Mouse (Mus musculus) CH12.LX (cell line): ENCODE data around the gene Zfp84. TPM values are rescaled to one million over a fixed set of nuclear protein-coding genes. Genes with fewer than 3 reads are reported as not detected.

Source experiments
- DNase-seq: peaks from one replicate; pipeline ENCODE4 v3.0.0-alpha.2; 2013; ENCODE audit errors: extremely low read depth
- H3K27ac ChIP-seq: 2 replicates; pipeline ENCODE4 v1.5.1; 2012; ENCODE audit warnings: low read depth, mild to moderate bottlenecking, control low read depth, moderate library complexity; ENCODE audit not compliant: insufficient read depth
- H3K27me3 ChIP-seq: replicated peaks from 2 replicates; pipeline ENCODE3; 2012; ENCODE audit warnings: inconsistent platforms
- H3K36me3 ChIP-seq, 2 experiments: replicated peaks in 1 of 2; 2 replicates each; pipeline versions ENCODE3 to v1.6.1; 2012; ENCODE audit warnings: inconsistent platforms in 1 of 2, low read length in 1 of 2, mild to moderate bottlenecking in 1 of 2, mixed read lengths in 1 of 2, moderate library complexity in 1 of 2; ENCODE audit not compliant: control insufficient read depth in 1 of 2, insufficient read depth in 1 of 2
- H3K4me1 ChIP-seq, 2 experiments: 2 replicates each; pipeline ENCODE4 v1.6.1; 2012; ENCODE audit warnings: inconsistent platforms in 1 of 2, moderate library complexity in 1 of 2; ENCODE audit not compliant: insufficient read depth in 2 of 2, control insufficient read depth in 1 of 2
- H3K4me2 ChIP-seq: 2 replicates; pipeline ENCODE4 v1.6.1; 2012; ENCODE audit warnings: low read depth, mild to moderate bottlenecking, control low read depth; ENCODE audit not compliant: poor library complexity, insufficient read depth, severe bottlenecking
- H3K4me3 ChIP-seq, 3 experiments: fragments of 150-350 bp in 1 of 3; sonication (generic) in 1 of 3; replicated peaks in 1 of 3; 2 replicates each; pipeline versions ENCODE3 to v1.5.1; 2011 to 2012; ENCODE audit warnings: low read depth in 2 of 3, low read length in 2 of 3, mild to moderate bottlenecking in 2 of 3, moderate library complexity in 2 of 3, control low read depth in 1 of 3, improper control_type of control experiment in 1 of 3, inconsistent platforms in 1 of 3, mixed read lengths in 1 of 3; ENCODE audit not compliant: poor library complexity in 1 of 3
- H3K79me2 ChIP-seq: replicated peaks from 2 replicates; pipeline ENCODE4 v1.6.1; 2012; ENCODE audit warnings: mild to moderate bottlenecking, moderate library complexity; ENCODE audit not compliant: control insufficient read depth, poor library complexity, insufficient read depth, severe bottlenecking; ENCODE audit errors: extremely low read depth
- H3K9ac ChIP-seq: 2 replicates; pipeline ENCODE4 v1.6.1; 2012; ENCODE audit warnings: low read depth, mild to moderate bottlenecking, control low read depth, moderate library complexity; ENCODE audit not compliant: insufficient read depth
- H3K9me3 ChIP-seq: replicated peaks from 2 replicates; pipeline ENCODE3; 2012; ENCODE audit warnings: low read length, inconsistent platforms, mixed read lengths
- BHLHE40 ChIP-seq: IDR thresholded peaks from 2 replicates; pipeline ENCODE4 v1.6.1; 2011; ENCODE audit warnings: mild to moderate bottlenecking, low read depth, low read length, improper control_type of control experiment
- CHD1 ChIP-seq: IDR thresholded peaks from 2 replicates; pipeline ENCODE4 v1.6.1; 2012; ENCODE audit warnings: low read depth, low read length, improper control_type of control experiment, inconsistent platforms
- CHD2 ChIP-seq: IDR thresholded peaks from 2 replicates; pipeline ENCODE4 v1.6.1; 2011; ENCODE audit warnings: low read length, improper control_type of control experiment
- CTCF ChIP-seq, 2 experiments: IDR thresholded peaks in 1 of 2; conservative IDR thresholded peaks in 1 of 2; 2 replicates each; pipeline ENCODE4 v1.5.1; 2011 to 2012; ENCODE audit warnings: low read depth in 2 of 2, low read length in 2 of 2, improper control_type of control experiment in 1 of 2, inconsistent platforms in 1 of 2, mild to moderate bottlenecking in 1 of 2, moderate library complexity in 1 of 2
- ELF1 ChIP-seq: IDR thresholded peaks from 2 replicates; pipeline ENCODE4 v1.6.1; 2014; ENCODE audit warnings: low read depth, mild to moderate bottlenecking, inconsistent platforms, low read length, improper control_type of control experiment
- EP300 ChIP-seq: IDR thresholded peaks from 2 replicates; pipeline ENCODE4 v1.6.1; 2011; ENCODE audit warnings: low read length, improper control_type of control experiment
- ETS1 ChIP-seq: conservative IDR thresholded peaks from 2 replicates; pipeline ENCODE4 v1.6.1; 2012; ENCODE audit warnings: low read depth, mild to moderate bottlenecking, inconsistent platforms, low read length, improper control_type of control experiment, moderate library complexity
- JUN ChIP-seq: IDR thresholded peaks from 2 replicates; pipeline ENCODE4 v1.6.1; 2011; ENCODE audit warnings: low read depth, mild to moderate bottlenecking, low read length, improper control_type of control experiment, moderate library complexity; ENCODE audit not compliant: insufficient read depth
- JUND ChIP-seq: conservative IDR thresholded peaks from 2 replicates; pipeline ENCODE4 v1.6.1; 2011; ENCODE audit warnings: low read depth, low read length, improper control_type of control experiment
- KAT2A ChIP-seq: IDR thresholded peaks from 2 replicates; pipeline ENCODE4 v1.6.1; 2012; ENCODE audit warnings: low read length, improper control_type of control experiment, inconsistent platforms; ENCODE audit not compliant: insufficient replicate concordance
- MAFK ChIP-seq: IDR thresholded peaks from 2 replicates; pipeline ENCODE4 v1.6.1; 2011; ENCODE audit warnings: low read length, improper control_type of control experiment; ENCODE audit not compliant: insufficient replicate concordance
- MAX ChIP-seq: IDR thresholded peaks from 2 replicates; pipeline ENCODE4 v1.6.1; 2011; ENCODE audit warnings: low read length, improper control_type of control experiment
- MAZ ChIP-seq: IDR thresholded peaks from 2 replicates; pipeline ENCODE4 v1.6.1; 2012; ENCODE audit warnings: low read depth, mild to moderate bottlenecking, inconsistent platforms, low read length, improper control_type of control experiment, moderate library complexity
- MEF2A ChIP-seq: IDR thresholded peaks from 2 replicates; pipeline ENCODE4 v1.6.1; 2014; ENCODE audit warnings: low read depth, mild to moderate bottlenecking, inconsistent platforms, low read length, improper control_type of control experiment, borderline replicate concordance
- MXI1 ChIP-seq: IDR thresholded peaks from 2 replicates; pipeline ENCODE4 v1.6.1; 2011; ENCODE audit warnings: mild to moderate bottlenecking, low read depth, low read length, improper control_type of control experiment
- MYC ChIP-seq: IDR thresholded peaks from 2 replicates; pipeline ENCODE4 v1.6.1; 2011; ENCODE audit warnings: low read depth, mild to moderate bottlenecking, improper control_type of control experiment, low read length
- NELFE ChIP-seq: IDR thresholded peaks from 2 replicates; pipeline ENCODE4 v1.6.1; 2011; ENCODE audit warnings: low read depth, low read length, improper control_type of control experiment
- PAX5 ChIP-seq: IDR thresholded peaks from 2 replicates; pipeline ENCODE4 v1.6.1; 2012; ENCODE audit warnings: low read length, inconsistent platforms, mixed read lengths
- POLR2A ChIP-seq: IDR thresholded peaks from 2 replicates; pipeline ENCODE4 v1.6.1; 2011; ENCODE audit warnings: low read depth, mild to moderate bottlenecking, improper control_type of control experiment, low read length
- POLR2AphosphoS2 ChIP-seq: IDR thresholded peaks from 2 replicates; pipeline ENCODE4 v1.6.1; 2011; ENCODE audit warnings: low read depth, low read length, improper control_type of control experiment
- RAD21 ChIP-seq: IDR thresholded peaks from 2 replicates; pipeline ENCODE4 v1.6.1; 2011; ENCODE audit warnings: low read depth, mild to moderate bottlenecking, low read length, improper control_type of control experiment, moderate library complexity
- RCOR1 ChIP-seq: conservative IDR thresholded peaks from 2 replicates; pipeline ENCODE4 v1.6.1; 2012; ENCODE audit warnings: low read depth, mild to moderate bottlenecking, inconsistent platforms, low read length, improper control_type of control experiment
- SMC3 ChIP-seq: IDR thresholded peaks from 2 replicates; pipeline ENCODE4 v1.6.1; 2011; ENCODE audit warnings: low read depth, low read length, improper control_type of control experiment
- TBP ChIP-seq: conservative IDR thresholded peaks from 2 replicates; pipeline ENCODE4 v1.6.1; 2011; ENCODE audit warnings: low read depth, low read length, improper control_type of control experiment
- UBTF ChIP-seq: IDR thresholded peaks from 2 replicates; pipeline ENCODE4 v1.6.1; 2012; ENCODE audit warnings: low read depth, mild to moderate bottlenecking, inconsistent platforms, low read length, improper control_type of control experiment, moderate library complexity
- USF1 ChIP-seq: IDR thresholded peaks from 2 replicates; pipeline ENCODE4 v1.6.1; 2014; ENCODE audit warnings: low read depth, mild to moderate bottlenecking, inconsistent platforms, low read length, improper control_type of control experiment
- USF2 ChIP-seq: conservative IDR thresholded peaks from 2 replicates; pipeline ENCODE4 v1.6.1; 2011; ENCODE audit warnings: low read depth, low read length, improper control_type of control experiment
- ZC3H11A ChIP-seq: IDR thresholded peaks from 2 replicates; pipeline ENCODE4 v1.6.1; 2012; ENCODE audit warnings: low read depth, mild to moderate bottlenecking, inconsistent platforms, low read length, improper control_type of control experiment
- ZMIZ1 ChIP-seq: IDR thresholded peaks from 2 replicates; pipeline ENCODE4 v1.6.1; 2012; ENCODE audit warnings: low read depth, mild to moderate bottlenecking, inconsistent platforms, low read length, improper control_type of control experiment
- ZNF384 ChIP-seq: IDR thresholded peaks from 2 replicates; pipeline ENCODE4 v1.6.1; 2012; ENCODE audit warnings: low read depth, low read length, improper control_type of control experiment, inconsistent platforms
- dilution Hi-C: fragments of 300-500 bp; cut with MboI; formaldehyde crosslinking; loops from 2 replicates; pipeline ENCODE4 v1.14.3; 2020; ENCODE audit warnings: low sequenced_read_pairs; ENCODE audit not compliant: extremely low pct_unique_long_range_greater_than_20kb, extremely low pct_ligation_motif_present
- in situ Hi-C: fragments of 300-500 bp; cut with MboI; formaldehyde crosslinking; loops from 3 replicates; pipeline ENCODE4 v1.14.3; 2019; ENCODE audit warnings: low sequenced_read_pairs, low pct_ligation_motif_present, low pct_unique_long_range_greater_than_20kb, mixed read lengths
- polyA plus RNA-seq: library from polyadenylated mRNA; unstranded; fragments of >175 nt; gene quantifications from 2 replicates; pipeline ENCODE4 v1.2.1, GENCODE M21; 2012; ENCODE audit warnings: low read depth; ENCODE audit not compliant: insufficient read length
- total RNA-seq, 2 experiments: library from RNA; depleted of rRNA; stranded (reverse); fragments of 300-350 nt in 1 of 2; fragments of >200 nt in 1 of 2; gene quantifications; 2 replicates each; pipeline ENCODE4 v1.2.3; 2012 to 2014

Gene Zfp84
- total and polyA plus RNA-seq, 3 experiments: 7.9 to 9.6 (median 9.2) TPM

DNA sequence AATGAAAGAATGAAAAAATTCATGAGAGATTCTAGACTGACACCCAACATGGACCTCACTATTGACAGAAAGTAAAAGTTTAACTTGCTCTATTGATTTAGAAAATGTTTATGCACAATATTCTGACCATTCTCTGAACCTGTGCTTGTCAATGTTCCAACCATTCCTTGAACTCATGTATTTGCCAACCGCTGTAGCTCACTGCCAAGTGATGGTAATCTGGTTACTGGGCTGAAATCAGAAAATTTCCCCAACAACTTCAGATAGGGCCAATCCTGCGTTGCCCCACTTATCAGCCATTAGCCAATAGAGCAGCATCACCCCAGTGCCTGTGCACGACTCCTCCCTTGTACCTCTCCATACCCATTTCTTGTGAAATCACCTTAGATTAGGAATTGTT lies 26.1 kb upstream of the Zfp84 start:
- Histone ChIP-seq H3K27ac (no peak overlapping the region), H3K9ac (no peak overlapping the region), H3K4me1 (no peaks in the 10 kb centered on the region), H3K27me3 (no peaks in the 10 kb centered on the region), H3K79me2 (no peaks in the 10 kb centered on the region), H3K4me3 (no peak overlapping the region), H3K9me3 (no peaks in the 10 kb centered on the region), H3K36me3 (no peaks in the 10 kb centered on the region), H3K4me2 (no peak overlapping the region)
- in situ Hi-C loops: no loop called here
- TF ChIP-seq TBP (no peak), CHD2 (no peak), MYC (no peak), CTCF (conservative IDR thresholded peaks at IDR 0.05 in 1 of 2, IDR thresholded peaks at IDR 0.05 in 1 of 2; ENCODE audit: low read depth in 2 of 2, low read length in 2 of 2) (no peak), POLR2AphosphoS2 (no peak), JUN (no peak), USF2 (no peak), CHD1 (no peak), ZC3H11A (no peak), MAX (no peak), ELF1 (no peak), USF1 (no peak), ZMIZ1 (no peak), ZNF384 (no peak), RAD21 (no peak), EP300 (no peak), PAX5 (no peak)
- DNase-seq: no peak
- dilution Hi-C loops: no loop called here

DNA sequence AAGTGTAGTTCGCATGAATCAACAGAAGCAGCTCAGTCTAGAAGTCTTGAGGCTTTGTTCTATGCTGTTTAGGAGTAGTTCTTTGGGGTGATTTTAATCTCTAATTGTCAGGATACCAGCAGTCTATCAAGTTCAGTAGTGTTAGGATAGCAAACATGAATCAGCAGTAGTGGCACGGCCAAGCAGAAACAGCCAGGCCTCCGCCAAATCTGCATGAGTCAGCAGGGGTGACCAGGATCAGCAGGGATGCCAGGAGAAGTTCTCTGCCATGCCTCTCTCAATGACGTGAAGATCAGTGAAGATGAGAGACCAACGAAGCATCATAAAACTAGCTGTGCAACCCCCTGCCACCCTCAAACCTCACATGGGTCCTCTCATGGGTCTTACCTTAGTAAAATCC lies 7.9 kb upstream of the Zfp84 start:
- Histone ChIP-seq H3K4me1 (peaks cover 0 to 13% of the 10 kb centered on the region in 2 experiments; a peak in 2 of 4 replicates), H3K9ac (no peak overlapping the region), H3K36me3 (peaks cover 0 to 2% of the 10 kb centered on the region in 2 experiments), H3K79me2 (no peaks in the 10 kb centered on the region), H3K9me3 (peaks cover 10% of the 10 kb centered on the region), H3K4me3 (no peak overlapping the region), H3K27ac (no peak overlapping the region), H3K27me3 (no peaks in the 10 kb centered on the region), H3K4me2 (no peak overlapping the region)
- in situ Hi-C loops (no loop called here), dilution Hi-C loops (no loop called here)
- no peak for DNase-seq
- TF ChIP-seq MEF2A (no peak), RAD21 (no peak), ETS1 (no peak), RCOR1 (no peak), MAFK (no peak), JUN (no peak), UBTF (no peak), BHLHE40 (no peak), SMC3 (no peak), MAZ (no peak), MXI1 (no peak), POLR2AphosphoS2 (no peak), KAT2A (no peak), CTCF (conservative IDR thresholded peaks at IDR 0.05 in 1 of 2, IDR thresholded peaks at IDR 0.05 in 1 of 2; ENCODE audit: low read depth in 2 of 2, low read length in 2 of 2) (no peak), NELFE (no peak), ZNF384 (no peak), JUND (no peak), POLR2A (no peak), MYC (no peak), EP300 (no peak)
